Mouse (Mus musculus): ENCODE results near the gene Shh. TPM values are rescaled to one million over a fixed set of nuclear protein-coding genes. Genes with fewer than 3 reads are reported as not detected.

Shh gene
- polyA plus RNA-seq, 1 experiment from 2014 or later = 1.0 TPM

GRCm38 (mm10) chr5:28413533-28413932, 53.5 kb downstream of the Shh start:
- no peaks in the 10 kb centered on the region for H3K4me1 ChIP-seq
- H3K4me3 ChIP-seq (replicated peaks) = no peak overlapping the region
- no peak overlapping the region for H3K9ac ChIP-seq
- 93% methylated on average over 5 of the region's 5 CpGs for WGBS
- no peaks in the 10 kb centered on the region for H3K27me3 ChIP-seq
- no peaks in the 10 kb centered on the region for H3K9me3 ChIP-seq (replicated peaks)
- H3K36me3 ChIP-seq = peaks cover 95% of the 10 kb centered on the region
- H3K4me2 ChIP-seq = no peak overlapping the region
- no peak for ATAC-seq (replicated peaks; ENCODE audit: low FRiP score)
- no peak overlapping the region for H3K27ac ChIP-seq

- no peaks in the 10 kb centered on the region for H3K27me3 ChIP-seq
- no peak overlapping the region for H3K4me3 ChIP-seq (replicated peaks)
- no peak overlapping the region for H3K27ac ChIP-seq
- no peak for ATAC-seq (replicated peaks; ENCODE audit: low FRiP score)
- H3K4me1 ChIP-seq = no peaks in the 10 kb centered on the region
- peaks cover 87% of the 10 kb centered on the region for H3K36me3 ChIP-seq
- no peak overlapping the region for H3K4me2 ChIP-seq
- 79% methylated on average over 2 of the region's 2 CpGs for WGBS
- no peaks in the 10 kb centered on the region for H3K9me3 ChIP-seq (replicated peaks)
- no peak overlapping the region for H3K9ac ChIP-seq
Measured at GRCm38 (mm10) chr5:28412006-28412685, 54.9 kb downstream of the Shh start.

Other genes starting within 250 kb of the Shh start
- gene Cnpy1, start 221.4 kb downstream of the Shh start, polyA plus RNA-seq (2015; fragmentation: Nextera tagmentation; extraction: Ambion mirVana) = 0.16 and 0.17 TPM in 2 replicates
- gene Rbm33, start 150.1 kb downstream of the Shh start, polyA plus RNA-seq (2015; fragmentation: Nextera tagmentation; extraction: Ambion mirVana) = 10.8 and 11.4 TPM in 2 replicates